Mouse (Mus musculus) heart, postnatal 36 days (tissue): ENCODE measurements around the gene Zbtb46. TPM values are rescaled to one million over a fixed set of nuclear protein-coding genes. Genes with fewer than 3 reads are reported as not detected.

ENCODE experiments used
- DNase-seq, 2 experiments: peaks; one replicate each; pipeline ENCODE4 v3.0.0; 2021 to 2022
- intact Hi-C: fragments of 180-260 bp; cut with DNase I; formaldehyde crosslinking; loops from one replicate; pipeline ENCODE4 v1.15.1; 2025
- total RNA-seq, 2 experiments: library from RNA; stranded (reverse); gene quantifications; 2 replicates each; pipeline ENCODE4 v1.2.3; 2021

Gene Zbtb46
- total RNA-seq, 2 experiments from 2014 or later = 12.4 to 12.9 TPM

DNA sequence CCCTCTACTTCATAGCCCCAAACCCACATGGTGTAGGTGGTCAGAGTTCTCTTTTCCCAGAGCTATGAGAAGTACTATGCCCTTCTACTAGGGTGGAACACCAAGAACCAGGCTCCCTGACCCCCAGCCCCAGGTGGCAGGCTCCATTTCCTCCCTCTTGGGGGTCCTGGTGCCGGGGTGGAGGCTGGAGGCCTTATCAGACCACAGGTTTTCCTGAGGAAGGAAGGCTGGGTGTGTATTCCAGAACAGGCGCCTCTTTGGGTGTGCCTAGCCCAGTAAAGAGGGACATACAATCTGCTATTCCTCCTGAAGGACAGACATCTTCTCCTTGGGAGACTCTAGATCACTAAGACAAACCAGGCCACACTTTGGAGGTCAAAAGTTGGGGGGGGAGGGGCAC, 11.1 kb upstream of the Zbtb46 start:
- intact Hi-C loops = no loop called here
- DNase-seq = peak; percentile 36 to 48

DNA sequence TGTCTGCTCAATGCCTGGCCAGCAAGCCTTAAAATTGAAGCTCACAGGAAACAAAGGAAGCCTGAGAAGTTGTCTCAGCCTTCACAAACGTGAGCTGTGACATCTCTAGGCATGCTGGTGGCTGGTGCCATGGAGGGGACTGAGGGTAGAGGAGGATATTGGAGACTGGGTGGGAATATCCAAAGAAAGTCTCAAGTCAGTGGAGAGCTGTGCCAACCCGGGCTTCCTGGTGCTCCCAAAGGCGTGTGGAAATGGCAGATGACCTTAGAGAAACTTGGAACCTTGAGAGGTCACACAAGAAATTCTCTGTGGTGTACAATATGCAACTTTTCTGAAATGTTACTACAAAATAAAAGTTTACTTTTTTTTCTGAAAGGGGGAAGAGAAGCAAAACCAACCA, 6.2 kb upstream of the Zbtb46 start:
- intact Hi-C loops = no loop called here
- no peak for DNase-seq

GRCm38 (mm10) chr2:181463008-181463738, 3.9 kb upstream of the Zbtb46 start:
- DNase-seq = peak; percentile 40 to 47
- intact Hi-C loops = loop anchor here (5.0 kb wide), 1 partner anchor 209 kb away; the partner anchor contains the start of gene Sox18

DNA sequence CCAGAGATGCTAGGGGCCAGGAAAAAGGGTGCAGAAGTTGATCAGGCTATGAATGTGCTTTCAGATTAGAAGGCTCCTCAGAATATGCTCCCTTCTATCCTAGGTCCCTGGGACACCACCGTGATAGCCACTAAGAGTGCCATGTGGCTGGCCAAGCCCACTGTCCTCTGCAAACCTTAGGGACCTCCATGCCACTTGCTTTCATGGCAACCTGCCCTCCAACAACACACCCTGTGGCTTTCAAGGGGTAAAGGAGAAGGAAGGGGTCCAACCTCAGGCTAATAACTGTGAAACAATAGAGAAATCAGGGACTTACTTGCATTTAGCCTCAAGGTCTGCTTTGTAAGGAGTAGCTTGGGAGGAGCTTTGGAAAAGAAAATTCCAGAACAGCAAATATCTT, 3.4 kb upstream of the Zbtb46 start:
- intact Hi-C loops = loop anchor here (5.0 kb wide), 1 partner anchor 210 kb away; the partner anchor contains the start of gene Sox18
- no peak for DNase-seq

- intact Hi-C loops = loop anchor here (5.0 kb wide), 1 partner anchor 211 kb away; the partner anchor contains the start of gene Sox18
- no peak for DNase-seq
Observed at GRCm38 (mm10) chr2:181461536-181462100, 2.4 kb upstream of the Zbtb46 start.

DNA sequence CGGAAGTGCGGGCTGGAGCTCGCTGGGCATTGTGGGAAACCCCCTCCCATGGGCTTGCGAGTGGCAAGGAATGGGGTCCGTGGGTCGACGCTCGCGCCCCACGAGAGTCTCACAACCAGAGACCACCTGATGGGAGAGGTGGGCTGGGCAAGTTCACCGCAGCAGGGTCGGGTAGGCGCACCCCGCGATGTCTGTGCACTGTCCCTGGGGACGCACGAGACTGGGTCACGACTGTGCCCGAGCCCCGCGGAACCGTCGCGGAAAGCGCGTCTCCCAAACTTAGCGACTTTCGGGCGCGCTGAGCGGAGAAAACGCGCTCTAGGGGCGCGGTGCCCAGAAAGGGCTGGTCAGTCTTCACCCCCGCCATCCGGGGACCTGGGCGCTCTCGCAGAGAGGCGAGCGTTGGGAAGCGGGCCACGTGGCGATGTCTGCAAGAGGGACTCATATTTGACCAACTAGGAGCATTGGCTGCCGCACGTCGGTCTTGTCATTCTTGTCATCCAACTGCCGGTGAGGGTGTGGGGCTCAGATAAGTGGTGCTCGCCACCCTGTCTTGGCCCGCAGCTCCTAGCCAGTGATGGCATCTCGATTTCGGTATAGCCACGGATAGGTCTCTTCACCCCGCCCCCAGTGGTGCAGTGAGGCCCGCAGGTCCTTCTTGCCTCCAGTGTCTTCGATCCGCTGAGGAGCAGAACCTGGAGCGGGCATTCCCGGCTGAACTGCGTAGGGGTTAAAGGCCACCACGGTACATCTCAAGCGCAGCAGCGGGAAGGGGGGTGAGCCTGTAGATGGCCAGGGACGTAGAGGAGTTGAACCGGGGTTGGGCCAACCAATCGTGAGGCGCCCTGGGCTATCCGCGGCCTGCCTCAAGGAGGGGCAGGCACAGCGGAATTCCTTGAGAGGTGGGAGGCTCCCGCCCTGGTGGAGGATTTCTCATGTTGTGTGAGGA, 721 bp upstream of the Zbtb46 start:
- intact Hi-C loops = loop anchor here (2.0 to 5.0 kb wide), 4 partner anchors 27 to 212 kb away; partner anchors contain the start of genes Sox18 and Tpd52l2
- DNase-seq = peak; percentile 62 to 69

GRCm38 (mm10) chr2:181458411-181459152, 644 bp downstream of the Zbtb46 start:
- DNase-seq = peak; percentile 55 to 70
- intact Hi-C loops = loop anchor here (2.0 to 5.0 kb wide), 3 partner anchors 28 to 41 kb away; partner anchors contain the start of gene Tpd52l2

DNA sequence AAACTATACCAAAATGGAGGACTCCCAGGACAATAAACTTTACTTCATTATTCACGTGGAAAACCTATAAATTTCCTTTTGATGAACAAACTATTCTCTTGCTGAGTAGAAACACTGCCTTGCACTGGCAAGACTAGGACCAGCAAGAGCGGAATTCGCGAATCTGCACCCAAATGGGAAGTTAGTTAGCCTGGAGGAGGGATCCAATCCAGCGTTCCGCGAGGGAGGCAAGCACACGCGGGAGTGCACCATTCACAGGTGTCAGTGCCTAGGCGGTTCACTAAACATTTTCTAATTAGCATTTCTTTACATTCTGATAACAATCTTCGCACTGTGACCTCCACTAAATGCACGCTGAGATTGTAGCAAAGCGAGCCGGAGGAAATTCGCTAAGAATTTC, 1.4 kb downstream of the Zbtb46 start:
- DNase-seq = peak in 1 of 2 experiments; percentile 25
- intact Hi-C loops = loop anchor here (2.0 to 5.0 kb wide), 3 partner anchors 29 to 41 kb away; partner anchors contain the start of gene Tpd52l2

- no peak for DNase-seq
- intact Hi-C loops = loop anchor here (5.0 kb wide), 1 partner anchor 39 kb away; no protein-coding TSS in a partner anchor
Observed at GRCm38 (mm10) chr2:181455899-181456298, 3.3 kb downstream of the Zbtb46 start.

- DNase-seq = no peak
- intact Hi-C loops = no loop called here
Observed at GRCm38 (mm10) chr2:181453274-181453673, 6.0 kb downstream of the Zbtb46 start.

GRCm38 (mm10) chr2:181452181-181452580, 7.0 kb downstream of the Zbtb46 start:
- DNase-seq = no peak
- intact Hi-C loops = no loop called here

DNA sequence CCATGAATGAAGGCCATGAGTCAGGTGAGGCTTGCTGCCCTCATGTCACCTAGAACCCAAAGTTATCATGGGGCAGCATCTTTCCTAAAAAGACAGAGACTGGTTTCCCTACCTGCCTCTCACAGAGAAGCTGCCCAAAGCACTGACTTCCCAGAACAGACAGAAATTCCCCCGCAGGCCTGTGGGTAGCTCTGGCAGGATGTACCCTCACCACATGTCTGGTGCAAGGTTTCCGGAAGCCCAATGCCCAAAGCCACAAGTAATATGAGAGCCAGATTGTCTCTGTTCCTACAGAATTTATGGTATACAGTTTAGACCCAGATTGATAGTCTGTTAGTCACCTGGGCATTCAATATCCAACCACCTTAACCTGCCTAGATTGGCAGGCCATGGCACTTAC, 16.2 kb downstream of the Zbtb46 start:
- intact Hi-C loops = no loop called here
- no peak for DNase-seq

DNA sequence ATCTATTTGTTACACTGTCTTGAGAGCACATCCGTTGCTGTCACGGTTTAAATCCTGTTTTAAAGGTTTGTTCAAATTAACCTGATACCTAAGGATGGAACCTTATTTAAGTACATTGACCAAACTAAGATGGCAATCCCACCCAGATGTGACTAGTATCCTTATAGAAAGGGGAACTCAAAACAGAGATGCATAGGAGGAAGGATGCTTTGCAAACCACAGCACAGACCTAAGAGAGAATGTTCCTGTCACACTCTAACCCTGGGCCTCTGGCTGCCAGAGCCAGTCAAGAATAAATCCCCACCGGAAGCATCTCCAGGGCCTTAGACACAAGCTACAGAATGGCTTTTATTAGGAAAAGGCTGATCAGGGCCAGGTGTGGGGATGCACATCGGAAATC, 21.1 kb downstream of the Zbtb46 start:
- intact Hi-C loops = no loop called here

DNA sequence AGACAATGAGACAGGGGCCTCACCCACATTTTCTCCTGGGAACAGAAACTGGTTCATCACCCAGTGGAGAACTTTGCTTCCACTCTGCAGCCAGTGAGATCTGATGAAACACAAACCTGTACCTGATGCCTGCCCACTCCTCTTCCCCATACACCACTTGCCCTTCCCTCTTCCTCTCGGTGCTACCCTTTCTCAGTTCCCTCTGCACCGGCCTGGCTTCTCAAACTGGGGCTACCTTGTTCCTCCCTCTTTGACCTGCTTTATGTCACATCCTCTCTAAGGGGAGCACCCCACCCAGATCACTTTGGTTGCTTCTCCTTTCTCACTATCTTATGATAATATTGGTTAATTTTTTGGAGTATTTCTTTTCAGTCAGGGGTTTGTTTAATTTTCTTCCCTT, 23.0 kb downstream of the Zbtb46 start:
- intact Hi-C loops = no loop called here
- no peak for DNase-seq

More for the DNA sequence above, 21.1 kb downstream of the Zbtb46 start:
- DNase-seq = no peak

DNA sequence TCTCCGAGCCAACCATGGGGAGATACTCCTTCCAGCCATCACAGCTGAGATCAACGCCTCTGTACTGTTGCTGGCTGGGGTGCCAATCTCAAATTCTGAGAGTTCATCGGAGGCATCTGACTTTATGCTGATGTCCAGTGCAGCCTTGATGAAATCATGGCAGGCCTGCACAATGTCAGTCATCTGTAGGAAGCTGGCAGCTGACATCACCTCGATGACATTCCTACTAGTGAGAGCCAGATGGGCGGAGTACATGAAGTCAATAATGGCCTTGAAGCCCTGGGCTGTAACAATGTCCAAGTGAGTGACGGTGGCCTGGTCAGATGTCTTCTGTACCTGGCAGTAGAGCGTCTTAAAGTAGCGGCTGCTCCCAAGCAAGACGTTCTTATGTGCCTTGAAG, 35.4 kb downstream of the Zbtb46 start:
- intact Hi-C loops = no loop called here
- no peak for DNase-seq

GRCm38 (mm10) chr2:181420903-181421638, 38.2 kb downstream of the Zbtb46 start:
- no peak for DNase-seq
- intact Hi-C loops = no loop called here

- intact Hi-C loops = no loop called here
- DNase-seq = no peak
Observed at GRCm38 (mm10) chr2:181420426-181420825, 38.8 kb downstream of the Zbtb46 start.

DNA sequence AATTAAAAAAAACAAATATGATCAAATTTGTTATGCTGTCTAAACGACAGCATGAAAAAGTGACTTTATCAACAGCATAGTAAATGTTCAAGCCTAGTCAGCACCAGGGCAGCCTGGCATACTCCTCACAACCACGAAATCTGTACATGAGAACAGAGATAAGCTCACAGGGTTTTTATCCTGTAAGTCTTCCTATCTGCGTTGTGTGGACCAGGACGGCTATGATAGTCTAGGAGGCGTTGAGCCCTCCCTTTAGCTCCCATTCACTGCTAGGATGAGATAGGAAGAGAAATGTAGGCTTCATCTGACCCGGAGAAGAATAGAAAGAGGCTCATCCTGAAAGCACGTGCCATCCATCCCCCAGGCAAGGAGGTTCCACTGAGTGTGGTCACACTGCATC, 39.9 kb downstream of the Zbtb46 start:
- intact Hi-C loops = loop anchor here (5.0 kb wide), 1 partner anchor 38 kb away; the partner anchor contains the start of gene Zbtb46
- no peak for DNase-seq

GRCm38 (mm10) chr2:181415945-181416344, 43.3 kb downstream of the Zbtb46 start:
- intact Hi-C loops = loop anchor here (5.0 kb wide), 1 partner anchor 41 kb away; the partner anchor contains the start of gene Zbtb46
- peak; percentile 55 to 61 for DNase-seq
